ENCODE assay signal across 9 mouse cellular contexts in the genomic region with DNA sequence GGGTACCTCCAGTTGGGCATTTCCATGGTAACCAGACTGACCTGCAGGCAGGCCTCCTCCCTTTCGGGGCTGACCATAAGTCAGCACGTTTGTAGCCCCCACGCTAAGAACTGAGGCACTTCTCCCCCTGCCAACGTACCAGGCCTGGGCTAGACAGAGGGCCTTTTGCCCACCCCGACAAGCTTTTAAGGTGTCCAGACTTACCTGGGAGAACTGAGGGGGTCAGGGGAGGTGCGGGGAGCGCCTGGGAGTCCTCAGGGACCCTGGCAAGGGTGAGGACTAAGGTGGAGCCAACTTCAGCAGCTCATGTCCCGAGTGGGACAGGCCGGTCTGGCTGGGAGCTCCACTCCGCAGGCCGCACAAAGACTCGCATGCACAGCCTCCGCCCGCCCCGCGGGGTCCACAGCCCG. TPM values are rescaled to one million over a fixed set of nuclear protein-coding genes. Genes with fewer than 3 reads are reported as not detected.
A peak's percentile ranks its signal among the peaks of the same experiment; 100 is the strongest.
DNase-seq lines count a peak whose midpoint lies in the region; TF ChIP-seq lines count a peak whose summit lies in the region.
"Had no signal": no experiment of that assay in that cellular context is flagged by ENCODE, and none has a peak within 500 bp of the region (broad histone marks: within the 10 kb centered on the region; RNA-seq: fewer than 3 reads in every experiment).

No protein-coding gene starts in this region.

- WGBS in forebrain, embryonic 10.5 days: under 1% methylated on average over 17 of the region's 17 CpGs

- peak overlapping the region; percentile 4 for H3ac ChIP-seq in myocyte (ENCODE audit: control insufficient read depth, insufficient read length)

- H3K27ac ChIP-seq in forebrain, embryonic 10.5 days: peak overlapping the region; percentile 99

- H3K27me3 ChIP-seq in forebrain, embryonic 10.5 days (ENCODE audit: poor library complexity, severe bottlenecking): no peaks in the 10 kb centered on the region
- H3K27me3 ChIP-seq in myocyte (ENCODE audit: control insufficient read depth, insufficient read depth, insufficient read length): no peaks in the 10 kb centered on the region
- H3K27me3 ChIP-seq: Patski had no signal

- peak; percentile 47 for DNase-seq in embryo, embryonic 10 days (ENCODE audit: low spot score)
- DNase-seq in embryo, embryonic 10.5 days (ENCODE audit: low spot score): no peak
- DNase-seq in CD4-positive helper T cell, adult 2 months (ENCODE audit: low read depth, low spot score): peak; percentile 24
- peak; percentile 59 for DNase-seq in forebrain, embryonic 10.5 days (ENCODE audit: extremely low spot score, low spot score)
- DNase-seq in kidney, postnatal 10 days: peak; percentile 52
- DNase-seq in testis, postnatal 10 days (ENCODE audit: low spot score): no peak
- DNase-seq in ovary, postnatal 10 days (ENCODE audit: low spot score): no peak

- H3K36me3 ChIP-seq in forebrain, embryonic 10.5 days (replicated peaks): peaks cover 37% of the 10 kb centered on the region
- peaks cover 21% of the 10 kb centered on the region for H3K36me3 ChIP-seq in myocyte (ENCODE audit: control insufficient read depth, insufficient read depth)

- H3K79me2 ChIP-seq in myocyte (ENCODE audit: control insufficient read depth, insufficient read depth): peaks cover 73% of the 10 kb centered on the region

- H3K4me2 ChIP-seq in myocyte (ENCODE audit: low read depth): peak overlapping the region; percentile 98

- H3K4me3 ChIP-seq in forebrain, embryonic 10.5 days: peak overlapping the region; percentile 84
- peak overlapping the region; percentile 42 for H3K4me3 ChIP-seq in myocyte

- H3K9me3 ChIP-seq in forebrain, embryonic 10.5 days: no peaks in the 10 kb centered on the region

- H3K4me1 ChIP-seq in forebrain, embryonic 10.5 days: peaks cover 76% of the 10 kb centered on the region

- TF ChIP-seq POLR2A in myocyte (IDR thresholded peaks at IDR 0.05; ENCODE audit: insufficient read length, low read depth): no peak

TF ChIP-seq in myocyte, 11 proteins besides CTCF, POLR2A, EP300 and RAD21:
- TF ChIP-seq USF1 (IDR thresholded peaks at IDR 0.05; ENCODE audit: low read depth) (no peak), REST (IDR thresholded peaks at IDR 0.05; ENCODE audit: insufficient read depth, insufficient read length) (no peak), E2F4 (IDR thresholded peaks at IDR 0.05; ENCODE audit: insufficient read depth) (no peak), MYOD1 (IDR thresholded peaks at IDR 0.05; ENCODE audit: control insufficient read depth in 1 of 3, insufficient read length in 2 of 3, low read depth in 2 of 3) (no peak), TCF3 (IDR thresholded peaks at IDR 0.05; ENCODE audit: insufficient read length, low read depth) (no peak), TCF12 (IDR thresholded peaks at IDR 0.05; ENCODE audit: insufficient read depth, poor library complexity, severe bottlenecking) (no peak), CEBPB (IDR thresholded peaks at IDR 0.05; ENCODE audit: insufficient read depth, poor library complexity, severe bottlenecking) (no peak), MYOG (IDR thresholded peaks at IDR 0.05; ENCODE audit: control insufficient read depth in 1 of 3, insufficient read depth in 1 of 3, insufficient read length in 2 of 3, low read depth in 2 of 3) (no peak)
TF ChIP-seq in myocyte: peak in this region for 0.

RNA-seq across cellular contexts. Expression of a gene that starts 5.8 kb away (rescaled TPM):
- 57.5 and 61.9 TPM in 2 replicates for polyA plus RNA-seq in forebrain, embryonic 10.5 days (2016; fragmentation: Nextera tagmentation; extraction: Ambion mirVana)
- polyA plus RNA-seq in myocyte (2012; fragmentation: generic; extraction: Trizol): 19.7 TPM

RNA-seq across cellular contexts. Expression of a gene that starts 6.2 kb away (rescaled TPM):
- polyA plus RNA-seq in forebrain, embryonic 10.5 days (2016; fragmentation: Nextera tagmentation; extraction: Ambion mirVana): 87.8 and 91.0 TPM in 2 replicates
- 68.7 TPM for polyA plus RNA-seq in myocyte (2012; fragmentation: generic; extraction: Trizol)

RNA-seq across cellular contexts. Expression of a gene that starts 35.5 kb away (rescaled TPM):
- 3.4 and 4.6 TPM in 2 replicates for polyA plus RNA-seq in forebrain, embryonic 10.5 days (2016; fragmentation: Nextera tagmentation; extraction: Ambion mirVana)
- 12.0 TPM for polyA plus RNA-seq in myocyte (2012; fragmentation: generic; extraction: Trizol)

RNA-seq across cellular contexts. Expression of a gene that starts 36.8 kb away (rescaled TPM):
- polyA plus RNA-seq in forebrain, embryonic 10.5 days (2016; fragmentation: Nextera tagmentation; extraction: Ambion mirVana): 167 and 168 TPM in 2 replicates
- 30.9 TPM for polyA plus RNA-seq in myocyte (2012; fragmentation: generic; extraction: Trizol)

RNA-seq across cellular contexts. Expression of a gene that starts 40.6 kb away (rescaled TPM):
- 16.2 and 18.5 TPM in 2 replicates for polyA plus RNA-seq in forebrain, embryonic 10.5 days (2016; fragmentation: Nextera tagmentation; extraction: Ambion mirVana)
- 9.7 TPM for polyA plus RNA-seq in myocyte (2012; fragmentation: generic; extraction: Trizol)

Comparison
In these comparisons a context has a peak if more than half of its experiments do, and no peak if none do; other contexts are left out.
1. DNase-seq: peak in embryo, embryonic 10 days (single experiment), CD4-positive helper T cell, adult 2 months (single experiment), forebrain, embryonic 10.5 days (single experiment) and kidney, postnatal 10 days (single experiment); none in embryo, embryonic 10.5 days (single experiment), testis, postnatal 10 days (single experiment) and ovary, postnatal 10 days (single experiment).